Mouse (Mus musculus): ENCODE data around the gene Crtc1. TPM values are rescaled to one million over a fixed set of nuclear protein-coding genes. Genes with fewer than 3 reads are reported as not detected.
A peak's percentile ranks its signal among the peaks of the same experiment; 100 is the strongest.

Gene Crtc1
- polyA plus RNA-seq (2015; fragmentation: Nextera tagmentation; extraction: Ambion mirVana) = 13.6 and 14.6 TPM in 2 replicates

GRCm38 (mm10) chr8:70439055-70439847, at the start of gene Crtc1:
Gene Crtc1 (minus strand): TSS chr8:70439579.
- Histone ChIP-seq H3K4me2 (ENCODE audit: low read length) (peak within 1 kb of the TSS; percentile 57), H3K4me3 (replicated peaks; ENCODE audit: low read depth, low read length) (peak within 1 kb of the TSS; percentile 59), H3K27me3 (ENCODE audit: insufficient read depth, low read length) (no peaks in the 10 kb centered on the region), H3K9ac (ENCODE audit: low read depth, low read length) (peak within 1 kb of the TSS; percentile 57), H3K9me3 (replicated peaks; ENCODE audit: low read length) (no peaks in the 10 kb centered on the region), H3K4me1 (replicated peaks; ENCODE audit: insufficient read depth, low read length) (peaks cover 5% of the 10 kb centered on the region; the same call in 1 of the 2 replicates), H3K36me3 (ENCODE audit: insufficient read depth, low read length) (no peaks in the 10 kb centered on the region), H3K27ac (peak within 1 kb of the TSS; percentile 50; the same call in 1 of the 2 replicates)
- under 1% methylated on average over 66 of the region's 70 CpGs for WGBS
- no peak for TF ChIP-seq CTCF (IDR thresholded peaks at IDR 0.05; ENCODE audit: low read depth)
- ATAC-seq (replicated peaks; ENCODE audit: low FRiP score, low read depth) (peak; percentile 97), DNase-seq (ENCODE audit: low spot score) (peak; percentile 98)

GRCm38 (mm10) chr8:70488931-70489470, 49.6 kb upstream of the Crtc1 start:
- peak overlapping the region; percentile 61 for H3K4me2 ChIP-seq (ENCODE audit: low read length)
- H3K9ac ChIP-seq (ENCODE audit: low read depth, low read length) = no peak overlapping the region
- no peak for ATAC-seq (replicated peaks; ENCODE audit: low FRiP score, low read depth)
- DNase-seq (ENCODE audit: low spot score) = no peak
- H3K9me3 ChIP-seq (replicated peaks; ENCODE audit: low read length) = no peaks in the 10 kb centered on the region
- H3K36me3 ChIP-seq (ENCODE audit: insufficient read depth, low read length) = no peaks in the 10 kb centered on the region
- TF ChIP-seq CTCF (IDR thresholded peaks at IDR 0.05; ENCODE audit: low read depth) = no peak
- 4% methylated on average over 14 of the region's 14 CpGs for WGBS
- H3K27me3 ChIP-seq (ENCODE audit: insufficient read depth, low read length) = peaks cover 74% of the 10 kb centered on the region
- peak overlapping the region; percentile 26 for H3K4me3 ChIP-seq (replicated peaks; ENCODE audit: low read depth, low read length)
- H3K4me1 ChIP-seq (replicated peaks; ENCODE audit: insufficient read depth, low read length) = peaks cover 32% of the 10 kb centered on the region
- no peak overlapping the region for H3K27ac ChIP-seq

- ATAC-seq (replicated peaks; ENCODE audit: low FRiP score, low read depth) (peak; percentile 26; the same call in 1 of the 2 replicates), DNase-seq (ENCODE audit: low spot score) (no peak)
- WGBS = 5% methylated on average over 55 of the region's 55 CpGs
- Histone ChIP-seq H3K4me2 (ENCODE audit: low read length) (peak overlapping the region; percentile 61), H3K4me3 (replicated peaks; ENCODE audit: low read depth, low read length) (peak overlapping the region; percentile 21; the same call in 1 of the 2 replicates), H3K36me3 (ENCODE audit: insufficient read depth, low read length) (no peaks in the 10 kb centered on the region), H3K27ac (no peak overlapping the region), H3K4me1 (replicated peaks; ENCODE audit: insufficient read depth, low read length) (peaks cover 28% of the 10 kb centered on the region), H3K27me3 (ENCODE audit: insufficient read depth, low read length) (peaks cover 66% of the 10 kb centered on the region), H3K9me3 (replicated peaks; ENCODE audit: low read length) (no peaks in the 10 kb centered on the region), H3K9ac (ENCODE audit: low read depth, low read length) (peak overlapping the region; percentile 40; the same call in 1 of the 2 replicates)
- TF ChIP-seq CTCF (IDR thresholded peaks at IDR 0.05; ENCODE audit: low read depth) = no peak
Observed at GRCm38 (mm10) chr8:70487993-70488796, 48.8 kb upstream of the Crtc1 start.

DNA sequence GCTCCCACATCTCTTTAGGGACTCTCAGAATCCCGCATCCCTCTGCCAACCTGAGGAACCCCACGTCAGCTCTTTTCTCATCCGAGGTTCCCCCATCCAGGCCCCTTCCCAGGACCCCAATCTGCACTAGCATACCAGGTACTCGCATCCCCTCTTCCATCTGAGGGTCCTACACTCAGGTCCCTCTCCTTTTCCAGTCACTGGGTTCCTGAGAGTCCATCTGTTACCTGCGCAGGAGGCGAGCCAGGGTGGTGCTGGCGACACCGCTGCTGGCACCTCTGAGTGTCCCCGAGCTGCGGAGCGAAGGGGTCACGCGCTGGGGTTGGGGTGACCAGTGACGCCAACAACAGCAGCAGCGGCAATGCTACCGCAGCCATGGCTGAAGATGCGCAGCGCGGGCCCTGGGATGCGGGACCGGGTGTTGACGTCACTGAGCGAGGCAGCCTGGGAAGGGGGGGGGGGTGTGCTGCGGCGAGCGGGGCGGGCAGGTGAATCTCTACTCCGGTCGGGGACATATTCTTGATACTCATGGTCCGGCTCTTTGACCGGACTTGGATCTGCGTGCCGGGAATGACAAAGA, 47.7 kb upstream of the Crtc1 start, which contains the start of gene Tmem59l:
Gene Tmem59l (minus strand): TSS at position 418 of the 580 bp plus-strand sequence.
- DNase-seq (ENCODE audit: low spot score) = no peak
- peak within 1 kb of the TSS; percentile 21; the same call in 1 of the 2 replicates for H3K4me3 ChIP-seq (replicated peaks; ENCODE audit: low read depth, low read length)
- no peak for ATAC-seq (replicated peaks; ENCODE audit: low FRiP score, low read depth)
- no peaks in the 10 kb centered on the region for H3K9me3 ChIP-seq (replicated peaks; ENCODE audit: low read length)
- H3K36me3 ChIP-seq (ENCODE audit: insufficient read depth, low read length) = no peaks in the 10 kb centered on the region
- H3K4me1 ChIP-seq (replicated peaks; ENCODE audit: insufficient read depth, low read length) = peaks cover 24% of the 10 kb centered on the region
- 9% methylated on average over 33 of the region's 33 CpGs for WGBS
- peak within 1 kb of the TSS; percentile 40; the same call in 1 of the 2 replicates for H3K9ac ChIP-seq (ENCODE audit: low read depth, low read length)
- TF ChIP-seq CTCF (IDR thresholded peaks at IDR 0.05; ENCODE audit: low read depth) = no peak
- H3K27me3 ChIP-seq (ENCODE audit: insufficient read depth, low read length) = peaks cover 55% of the 10 kb centered on the region
- peak within 1 kb of the TSS; percentile 61 for H3K4me2 ChIP-seq (ENCODE audit: low read length)
- no peak within 1 kb of the TSS for H3K27ac ChIP-seq

GRCm38 (mm10) chr8:70486191-70486681, 46.9 kb upstream of the Crtc1 start:
- WGBS = 66% methylated on average over 7 of the region's 7 CpGs
- H3K4me3 ChIP-seq (replicated peaks; ENCODE audit: low read depth, low read length) = no peak overlapping the region
- TF ChIP-seq CTCF (IDR thresholded peaks at IDR 0.05; ENCODE audit: low read depth) = no peak
- H3K4me2 ChIP-seq (ENCODE audit: low read length) = no peak overlapping the region
- no peak overlapping the region for H3K9ac ChIP-seq (ENCODE audit: low read depth, low read length)
- H3K27me3 ChIP-seq (ENCODE audit: insufficient read depth, low read length) = peaks cover 47% of the 10 kb centered on the region
- H3K27ac ChIP-seq = no peak overlapping the region
- no peaks in the 10 kb centered on the region for H3K9me3 ChIP-seq (replicated peaks; ENCODE audit: low read length)
- H3K36me3 ChIP-seq (ENCODE audit: insufficient read depth, low read length) = no peaks in the 10 kb centered on the region
- ATAC-seq (replicated peaks; ENCODE audit: low FRiP score, low read depth) (no peak), DNase-seq (ENCODE audit: low spot score) (no peak)
- H3K4me1 ChIP-seq (replicated peaks; ENCODE audit: insufficient read depth, low read length) = peaks cover 24% of the 10 kb centered on the region

Measured in kidney, postnatal 0 days (tissue).